Mouse (Mus musculus) cortical plate, adult 2 months (tissue): ENCODE measurements around the gene Mpl.

Experiments
- CTCF ChIP-seq: fragments of 200-500 bp; IDR thresholded peaks from 2 replicates; pipeline ENCODE4 v1.5.1; 2011; ENCODE audit warnings: mild to moderate bottlenecking, control low read depth, low read length; ENCODE audit not compliant: insufficient read depth; ENCODE audit errors: extremely low read depth
- POLR2A ChIP-seq: fragments of 200-500 bp; IDR thresholded peaks from 2 replicates; pipeline ENCODE4 v1.6.1; 2011; ENCODE audit warnings: mild to moderate bottlenecking, low read length, control low read depth; ENCODE audit not compliant: insufficient read depth; ENCODE audit errors: extremely low read depth

DNA sequence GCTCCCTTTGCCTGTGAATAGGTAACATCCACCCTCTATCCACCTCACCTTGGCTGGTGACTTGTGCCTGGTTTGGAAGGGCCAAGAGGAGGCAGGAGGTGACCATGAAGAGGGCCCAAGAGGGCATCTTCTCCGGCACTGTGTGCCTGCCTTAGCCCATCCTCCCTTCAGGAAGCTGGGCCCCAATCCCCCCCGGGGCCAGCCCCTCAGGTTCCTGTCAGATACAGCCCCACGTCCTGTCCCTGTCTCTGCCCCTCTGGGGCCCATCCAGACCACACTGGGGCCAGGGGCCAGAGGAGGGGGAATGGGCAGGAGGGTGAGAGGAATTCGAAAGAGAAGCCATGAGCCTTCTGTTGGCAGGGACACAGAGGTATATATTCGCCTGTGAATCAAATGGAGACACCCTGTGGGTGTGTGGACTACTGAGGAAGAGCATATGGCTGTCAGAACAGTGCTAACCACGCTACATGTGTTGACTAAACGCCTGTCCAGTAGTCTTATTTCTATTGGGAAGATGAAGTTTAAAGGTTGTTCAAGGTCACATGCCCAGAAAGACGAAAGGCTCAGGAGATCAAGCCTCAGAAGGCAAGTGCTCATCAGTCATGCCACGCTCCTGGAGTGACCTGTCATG lies at the start of gene Mpl:
- TF ChIP-seq CTCF (no peak), POLR2A (no peak)
